9 mouse cellular contexts compared by ENCODE assay signal in the genomic region with DNA sequence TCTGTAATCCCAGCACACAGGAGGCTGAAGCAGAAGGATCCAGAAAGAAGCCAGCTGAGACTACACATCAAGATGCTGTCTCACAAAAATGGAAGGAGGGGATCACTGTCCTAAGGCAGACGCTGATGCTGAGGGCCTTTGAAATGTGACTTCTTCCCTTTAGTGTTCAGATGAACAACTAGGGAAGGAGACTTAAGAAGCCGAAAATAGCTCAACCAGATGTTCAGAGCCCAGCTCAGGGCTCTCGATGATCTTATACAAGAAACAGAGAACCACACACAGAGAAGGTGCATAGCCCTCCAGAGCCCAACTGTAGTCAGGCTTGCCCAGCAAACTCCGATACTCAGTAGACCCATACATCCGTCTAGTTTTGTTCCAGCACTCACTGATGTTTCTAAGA.
"Had no signal": no experiment of that assay in that cellular context is flagged by ENCODE, and none has a peak within 500 bp of the region (broad histone marks: within the 10 kb centered on the region; RNA-seq: fewer than 3 reads in every experiment).

No protein-coding gene starts in this region.

- H3K4me2 ChIP-seq: lung, embryonic 15.5 days; midbrain, embryonic 11.5 days; midbrain, embryonic 13.5 days; midbrain, embryonic 15.5 days; neural tube, embryonic 12.5 days; stomach, embryonic 15.5 days had no signal

- H3K4me3 ChIP-seq: lung, embryonic 15.5 days; megakaryocyte, embryonic 14.5 days; midbrain, embryonic 13.5 days; midbrain, embryonic 15.5 days; neural tube, embryonic 12.5 days; stomach, embryonic 15.5 days had no signal

- H3K27me3 ChIP-seq: lung, embryonic 15.5 days; megakaryocyte, embryonic 14.5 days; midbrain, embryonic 13.5 days; midbrain, embryonic 15.5 days; neural tube, embryonic 12.5 days; stomach, embryonic 15.5 days had no signal

- H3K36me3 ChIP-seq: lung, embryonic 15.5 days; midbrain, embryonic 13.5 days; midbrain, embryonic 15.5 days; neural tube, embryonic 12.5 days; stomach, embryonic 15.5 days had no signal

- H3K9me3 ChIP-seq: lung, embryonic 15.5 days; megakaryocyte, embryonic 14.5 days; midbrain, embryonic 13.5 days; midbrain, embryonic 15.5 days; neural tube, embryonic 12.5 days; stomach, embryonic 15.5 days had no signal

- H3K4me1 ChIP-seq: lung, embryonic 15.5 days; midbrain, embryonic 15.5 days; neural tube, embryonic 12.5 days; stomach, embryonic 15.5 days had no signal

- ATAC-seq: midbrain, embryonic 13.5 days; midbrain, embryonic 15.5 days had no signal

- H3K27ac ChIP-seq: lung, embryonic 15.5 days; macrophage; midbrain, embryonic 13.5 days; midbrain, embryonic 15.5 days; neural tube, embryonic 12.5 days; stomach, embryonic 15.5 days; stomach, postnatal 0 days had no signal

- H3K9ac ChIP-seq: lung, embryonic 15.5 days; midbrain, embryonic 13.5 days; midbrain, embryonic 15.5 days; neural tube, embryonic 12.5 days; stomach, embryonic 15.5 days had no signal
